Mouse (Mus musculus): ENCODE results near the gene Igfbp7.
"Not testable (repeated sequence)": the region's sequence is repeated elsewhere in the genome, so short reads cannot be mapped to it uniquely, and the experiment has no call there.

The Igfbp7 gene

GRCm38 (mm10) chr5:77407341-77408298 is at the start of gene Igfbp7:
Gene Igfbp7, minus strand, starts transcription at chr5:77408041.
- peak; percentile 17 to 65 for DNase-seq (ENCODE audit: low spot score in 2 of 2)

- no peak for DNase-seq (ENCODE audit: low spot score in 2 of 2)
Measured at GRCm38 (mm10) chr5:77452103-77452502, 44.3 kb upstream of the Igfbp7 start.

GRCm38 (mm10) chr5:77449531-77449930 is 41.7 kb upstream of the Igfbp7 start:
- no peak for DNase-seq (ENCODE audit: low spot score in 2 of 2)

- no peak for DNase-seq (ENCODE audit: low spot score in 2 of 2)
Measured at GRCm38 (mm10) chr5:77445431-77445830, 37.6 kb upstream of the Igfbp7 start.

GRCm38 (mm10) chr5:77443889-77444573 is 36.2 kb upstream of the Igfbp7 start:
- DNase-seq (ENCODE audit: low spot score in 2 of 2): no peak

- no peak for DNase-seq (ENCODE audit: low spot score in 2 of 2)
Measured at GRCm38 (mm10) chr5:77442856-77443623, 35.2 kb upstream of the Igfbp7 start.

- DNase-seq (ENCODE audit: low spot score in 2 of 2): no peak
Measured at GRCm38 (mm10) chr5:77436308-77436707, 28.5 kb upstream of the Igfbp7 start.

- no peak for DNase-seq (ENCODE audit: low spot score in 2 of 2)
Measured at GRCm38 (mm10) chr5:77434060-77434459, 26.2 kb upstream of the Igfbp7 start.

GRCm38 (mm10) chr5:77433561-77433960 is 25.7 kb upstream of the Igfbp7 start:
- no peak for DNase-seq (ENCODE audit: low spot score in 2 of 2)

- no peak for DNase-seq (ENCODE audit: low spot score in 2 of 2)
Measured at GRCm38 (mm10) chr5:77433119-77433518, 25.3 kb upstream of the Igfbp7 start.

GRCm38 (mm10) chr5:77432446-77432845 is 24.6 kb upstream of the Igfbp7 start:
- no peak for DNase-seq (ENCODE audit: low spot score in 2 of 2)

GRCm38 (mm10) chr5:77431068-77431467 is 23.2 kb upstream of the Igfbp7 start:
- DNase-seq (ENCODE audit: low spot score in 2 of 2): no peak

- DNase-seq (ENCODE audit: low spot score in 2 of 2): no peak
Measured at GRCm38 (mm10) chr5:77430471-77430870, 22.6 kb upstream of the Igfbp7 start.

- DNase-seq (ENCODE audit: low spot score in 2 of 2): no peak
Measured at GRCm38 (mm10) chr5:77430049-77430448, 22.2 kb upstream of the Igfbp7 start.

GRCm38 (mm10) chr5:77428526-77428925 is 20.7 kb upstream of the Igfbp7 start:
- no peak for DNase-seq (ENCODE audit: low spot score in 2 of 2)

GRCm38 (mm10) chr5:77427986-77428385 is 20.1 kb upstream of the Igfbp7 start:
- no peak for DNase-seq (ENCODE audit: low spot score in 2 of 2)

GRCm38 (mm10) chr5:77425721-77426500 is 18.1 kb upstream of the Igfbp7 start:
- no peak for DNase-seq (ENCODE audit: low spot score in 2 of 2)

- DNase-seq (ENCODE audit: low spot score in 2 of 2): not testable (repeated sequence)
Measured at GRCm38 (mm10) chr5:77419537-77419936, 11.7 kb upstream of the Igfbp7 start.

GRCm38 (mm10) chr5:77416058-77416457 is 8.2 kb upstream of the Igfbp7 start:
- DNase-seq (ENCODE audit: low spot score in 2 of 2): no peak

GRCm38 (mm10) chr5:77408530-77408929 is 689 bp upstream of the Igfbp7 start:
- DNase-seq (ENCODE audit: low spot score in 2 of 2): no peak

- DNase-seq (ENCODE audit: low spot score in 2 of 2): no peak
Measured at GRCm38 (mm10) chr5:77406371-77406871, 1.4 kb downstream of the Igfbp7 start.

Data from frontal cortex, postnatal 10 days (tissue).